In genomic region chr17:79992114-79992513, GRCm38 (mm10) we compare ENCODE assay signal across 16 mouse cellular contexts.
DNase-seq lines count a peak whose midpoint lies in the region; TF ChIP-seq lines count a peak whose summit lies in the region.
"Had no signal": no experiment of that assay in that cellular context is flagged by ENCODE, and none has a peak within 500 bp of the region (broad histone marks: within the 10 kb centered on the region; RNA-seq: fewer than 3 reads in every experiment).

No protein-coding gene starts in this region.

- H3K4me3 ChIP-seq in gastrocnemius, adult 2 months: no peak overlapping the region
- H3K4me3 ChIP-seq in layer of hippocampus, adult 2 months: no peak overlapping the region
- no peak overlapping the region for H3K4me3 ChIP-seq in brown adipose tissue, adult 24 weeks (ENCODE audit: insufficient read depth, low read depth, low read length)
- H3K4me3 ChIP-seq: hindbrain, embryonic 12.5 days had no signal

- H3K4me1 ChIP-seq in brown adipose tissue, adult 24 weeks (ENCODE audit: control insufficient read depth, insufficient read depth, insufficient read length, low read length): peaks cover 2% of the 10 kb centered on the region; the same call in 1 of the 2 replicates
- H3K4me1 ChIP-seq: hindbrain, embryonic 12.5 days had no signal

- intact Hi-C loops in gastrocnemius, adult 2 months (cut with DNase I): no loop called here
- intact Hi-C loops in left cerebral cortex, postnatal 36 days (cut with DNase I): loop anchor here (10.0 kb wide), 1 partner anchor 97 kb away; the partner anchor contains the start of gene Atl2

- H3K27ac ChIP-seq in gastrocnemius, adult 2 months: peak overlapping the region; percentile 95
- H3K27ac ChIP-seq in layer of hippocampus, adult 2 months: no peak overlapping the region
- peak overlapping the region; percentile 70 for H3K27ac ChIP-seq in brown adipose tissue, adult 24 weeks (replicated peaks; ENCODE audit: low read depth, low read length)
- H3K27ac ChIP-seq: hindbrain, embryonic 12.5 days had no signal

- TF ChIP-seq CTCF in gastrocnemius, adult 2 months (IDR thresholded peaks at IDR 0.05): peak; percentile 1; the same call in 1 of the 2 replicates
- TF ChIP-seq CTCF in layer of hippocampus, adult 2 months (conservative IDR thresholded peaks at IDR 0.05): peak; percentile 29

- no peak for DNase-seq in gastrocnemius, adult 2 months
- DNase-seq in gastrocnemius, adult 8-10 months (ENCODE audit: low spot score in 2 of 2): no peak
- DNase-seq in layer of hippocampus, adult 2 months (ENCODE audit: low spot score in 2 of 2): no peak
- DNase-seq in layer of hippocampus, postnatal 36 days: no peak
- peak; percentile 20 for DNase-seq in 3T3-L1 (ENCODE audit: low read depth, low spot score)
- no peak for DNase-seq in urinary bladder, postnatal 25 days (ENCODE audit: low spot score)
- no peak for DNase-seq in left cerebral cortex, postnatal 36 days (ENCODE audit: low spot score in 2 of 2)
- DNase-seq: adrenal gland, adult 8-10 months; adrenal gland, postnatal 25 days; cerebellum, adult 18-20 months; cerebellum, adult 9-10 months; cerebellum, postnatal 14 days; forebrain, postnatal 0 days; heart, adult 11 months had no signal
